Mouse (Mus musculus) layer of hippocampus, postnatal 14 days (tissue): ENCODE measurements around the gene Uap1. TPM values are rescaled to one million over a fixed set of nuclear protein-coding genes. Genes with fewer than 3 reads are reported as not detected.
"Not testable (repeated sequence)": the region's sequence is repeated elsewhere in the genome, so short reads cannot be mapped to it uniquely, and the experiment has no call there.

Source experiments
- DNase-seq, 2 experiments: peaks; one replicate each; pipeline ENCODE4 v3.0.0; 2021 to 2022; ENCODE audit warnings: low spot score in 2 of 2, mixed read lengths in 1 of 2
- total RNA-seq, 2 experiments: library from RNA; stranded (reverse); gene quantifications; 2 replicates each; pipeline ENCODE4 v1.2.3; 2021

Gene Uap1
- total RNA-seq, 2 experiments from 2014 or later, result 52.2 to 54.4 TPM

GRCm38 (mm10) chr1:170113616-170114015 lies 61.1 kb downstream of the Uap1 start:
- no peak for DNase-seq

GRCm38 (mm10) chr1:170112261-170112660 lies 62.5 kb downstream of the Uap1 start:
- DNase-seq, result no peak

DNA sequence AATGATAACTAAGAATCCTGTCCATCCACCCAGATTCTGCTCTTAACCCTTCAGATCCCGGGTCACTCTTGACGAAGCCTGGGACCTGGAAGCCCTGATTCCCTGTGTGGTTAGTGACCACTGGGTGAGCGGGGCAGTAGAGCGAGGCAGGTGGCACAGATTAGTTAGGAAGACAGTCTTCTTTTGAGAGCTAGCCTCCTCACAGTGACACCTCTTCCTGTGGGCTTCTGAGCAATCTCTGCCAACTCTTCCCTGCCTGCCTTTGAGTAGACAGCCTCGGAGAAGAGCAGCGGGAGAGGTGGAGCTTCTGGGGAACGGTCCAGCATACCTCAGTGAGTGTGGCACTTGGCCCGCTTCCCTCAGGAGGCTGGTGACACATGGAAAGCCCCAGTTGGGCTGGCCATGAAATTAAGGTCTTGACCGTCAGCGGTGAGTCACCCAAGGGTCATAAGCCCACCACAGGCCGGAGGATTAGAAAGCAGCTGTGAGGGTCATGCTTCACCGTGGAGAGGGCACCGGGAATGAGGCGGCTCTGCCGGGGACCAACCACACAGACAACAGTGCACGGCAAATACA lies 63.0 kb downstream of the Uap1 start:
- no peak for DNase-seq

- peak in 1 of 2 experiments; percentile 6 for DNase-seq
Observed at GRCm38 (mm10) chr1:170110516-170111332, 64.0 kb downstream of the Uap1 start, which contains the start of gene Ddr2. TSS of gene Ddr2 (minus strand) at chr1:170110762.

DNA sequence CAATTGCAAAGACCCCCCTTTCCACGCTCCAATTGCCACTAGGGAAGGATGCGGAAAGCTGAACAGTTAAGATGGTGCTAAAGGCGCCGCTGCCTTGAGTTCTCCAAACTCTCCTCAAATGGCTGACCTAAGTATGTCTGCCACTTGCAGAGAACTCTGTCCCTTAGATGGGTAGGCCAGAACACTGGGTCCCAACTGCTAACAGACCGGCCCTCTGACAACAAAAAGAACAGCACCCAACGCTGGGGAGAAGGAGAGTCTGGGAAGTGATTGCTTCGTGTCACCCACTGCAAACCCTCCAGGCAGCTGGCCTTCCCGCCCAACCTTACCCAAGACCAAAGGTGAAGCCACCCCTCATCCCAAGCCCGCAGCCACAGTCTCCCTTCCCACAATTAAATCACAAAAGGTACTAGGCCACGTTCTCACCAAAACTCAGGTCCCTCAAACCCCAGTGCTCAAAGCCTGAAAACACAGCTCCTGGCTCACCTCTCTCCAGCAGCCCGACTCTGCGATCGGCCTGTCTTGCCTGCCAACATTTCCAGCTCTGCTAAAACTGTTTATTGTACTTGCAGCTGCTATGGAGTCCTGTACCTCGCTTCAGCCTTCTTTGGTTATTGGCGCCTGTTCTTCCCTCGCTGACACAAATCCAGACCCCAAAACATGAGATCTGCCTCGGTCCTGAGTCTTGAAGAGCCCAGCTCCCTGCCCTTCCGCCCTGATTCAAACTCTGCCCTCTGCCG lies 64.8 kb downstream of the Uap1 start:
- DNase-seq, result peak in 1 of 2 experiments; percentile 4

DNA sequence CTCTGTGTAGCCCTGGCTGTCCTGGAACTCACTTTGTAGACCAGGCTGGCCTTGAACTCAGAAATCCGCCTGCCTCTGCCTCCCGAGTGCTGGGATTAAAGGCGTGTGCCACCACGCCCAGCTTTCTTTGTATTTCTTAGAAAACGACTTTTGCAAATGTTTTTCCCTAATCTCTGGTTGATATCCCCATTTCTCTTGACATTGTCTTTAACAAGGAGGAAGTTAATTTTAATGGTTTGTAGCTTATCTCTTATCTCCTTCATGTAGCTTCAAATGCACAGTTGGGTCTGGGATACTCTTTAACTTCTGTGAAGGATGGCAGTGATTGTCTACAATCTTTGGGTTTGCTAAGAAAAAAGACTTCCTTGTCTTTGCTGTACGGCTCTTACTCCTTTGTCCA lies 71.9 kb downstream of the Uap1 start:
- DNase-seq, result not testable (repeated sequence)

Other genes starting within 250 kb of the Uap1 start
- gene Ccdc190, start 246.3 kb downstream of the Uap1 start, total RNA-seq, result 10 to 100 TPM; 13.1 to 16.7 TPM
- gene Hsd17b7, start 205.7 kb downstream of the Uap1 start, total RNA-seq, result 10 to 100 TPM; 19.8 to 21.0 TPM
- 1 to 10 TPM; 6.3 to 9.2 TPM for gene Ddr2, start 64.2 kb downstream of the Uap1 start, total RNA-seq
- gene Uhmk1, start 40.4 kb upstream of the Uap1 start, total RNA-seq, result 100 to 1,000 TPM; 163 to 168 TPM
- not detected for gene Sh2d1b2, start 57.8 kb upstream of the Uap1 start, total RNA-seq
- not detected for gene Sh2d1b1, start 102.4 kb upstream of the Uap1 start, total RNA-seq
- 1 to 10 TPM; 3.4 to 4.0 TPM for gene Gm7694, start 131.4 kb upstream of the Uap1 start, total RNA-seq
- not detected for gene Spata46, start 133.8 kb upstream of the Uap1 start, total RNA-seq